Mouse (Mus musculus) cerebellum, adult 11 months (tissue): ENCODE results near the gene Apln.

ENCODE experiments used
- DNase-seq: peaks from one replicate; pipeline ENCODE4 v3.0.0; 2022

Apln gene

GRCm38 (mm10) chrX:48034144-48035113 lies at the start of gene Apln:
Apln (minus strand) TSS chrX:48034853.
- DNase-seq = peak; percentile 43

- DNase-seq = no peak
These were observed 47.7 kb upstream of the Apln start for GRCm38 (mm10) chrX:48082364-48082763.

- DNase-seq = peak; percentile 31
These were observed 42.3 kb upstream of the Apln start for GRCm38 (mm10) chrX:48076806-48077425.

GRCm38 (mm10) chrX:48074691-48075090 lies 40.0 kb upstream of the Apln start:
- no peak for DNase-seq

- DNase-seq = no peak
These were observed 37.7 kb upstream of the Apln start for GRCm38 (mm10) chrX:48072401-48072800.

GRCm38 (mm10) chrX:48071961-48072360 lies 37.3 kb upstream of the Apln start:
- DNase-seq = no peak

GRCm38 (mm10) chrX:48066891-48067290 lies 32.2 kb upstream of the Apln start:
- no peak for DNase-seq

- no peak for DNase-seq
These were observed 29.7 kb upstream of the Apln start for GRCm38 (mm10) chrX:48064166-48064853.

GRCm38 (mm10) chrX:48062481-48062880 lies 27.8 kb upstream of the Apln start:
- no peak for DNase-seq

- DNase-seq = peak; percentile 44
These were observed 19.7 kb upstream of the Apln start for GRCm38 (mm10) chrX:48054186-48055015.

- DNase-seq = no peak
These were observed 19.1 kb upstream of the Apln start for GRCm38 (mm10) chrX:48053743-48054142.

GRCm38 (mm10) chrX:48046315-48046714 lies 11.7 kb upstream of the Apln start:
- no peak for DNase-seq

- no peak for DNase-seq
These were observed 9.6 kb upstream of the Apln start for GRCm38 (mm10) chrX:48044261-48044660.

GRCm38 (mm10) chrX:48042748-48043147 lies 8.1 kb upstream of the Apln start:
- no peak for DNase-seq

- no peak for DNase-seq
These were observed 5.7 kb upstream of the Apln start for GRCm38 (mm10) chrX:48040379-48040778.

- no peak for DNase-seq
These were observed 898 bp downstream of the Apln start for GRCm38 (mm10) chrX:48033766-48034143.

- DNase-seq = no peak
These were observed 1.6 kb downstream of the Apln start for GRCm38 (mm10) chrX:48033024-48033423.

- DNase-seq = no peak
These were observed 2.8 kb downstream of the Apln start for GRCm38 (mm10) chrX:48031866-48032265.

GRCm38 (mm10) chrX:48030593-48030992 lies 4.1 kb downstream of the Apln start:
- no peak for DNase-seq

GRCm38 (mm10) chrX:48022811-48023210 lies 11.8 kb downstream of the Apln start:
- DNase-seq = no peak

GRCm38 (mm10) chrX:48019940-48020339 lies 14.7 kb downstream of the Apln start:
- DNase-seq = peak; percentile 74

- DNase-seq = no peak
These were observed 15.3 kb downstream of the Apln start for GRCm38 (mm10) chrX:48019359-48019758.
